Mouse (Mus musculus) thymus, postnatal 4 days (tissue): ENCODE results near the gene Fam213a.
"Not testable (repeated sequence)": the region's sequence is repeated elsewhere in the genome, so short reads cannot be mapped to it uniquely, and the experiment has no call there.

Source experiments
- DNase-seq: peaks from one replicate; pipeline ENCODE4 v3.0.0; 2021

Gene Fam213a

DNA sequence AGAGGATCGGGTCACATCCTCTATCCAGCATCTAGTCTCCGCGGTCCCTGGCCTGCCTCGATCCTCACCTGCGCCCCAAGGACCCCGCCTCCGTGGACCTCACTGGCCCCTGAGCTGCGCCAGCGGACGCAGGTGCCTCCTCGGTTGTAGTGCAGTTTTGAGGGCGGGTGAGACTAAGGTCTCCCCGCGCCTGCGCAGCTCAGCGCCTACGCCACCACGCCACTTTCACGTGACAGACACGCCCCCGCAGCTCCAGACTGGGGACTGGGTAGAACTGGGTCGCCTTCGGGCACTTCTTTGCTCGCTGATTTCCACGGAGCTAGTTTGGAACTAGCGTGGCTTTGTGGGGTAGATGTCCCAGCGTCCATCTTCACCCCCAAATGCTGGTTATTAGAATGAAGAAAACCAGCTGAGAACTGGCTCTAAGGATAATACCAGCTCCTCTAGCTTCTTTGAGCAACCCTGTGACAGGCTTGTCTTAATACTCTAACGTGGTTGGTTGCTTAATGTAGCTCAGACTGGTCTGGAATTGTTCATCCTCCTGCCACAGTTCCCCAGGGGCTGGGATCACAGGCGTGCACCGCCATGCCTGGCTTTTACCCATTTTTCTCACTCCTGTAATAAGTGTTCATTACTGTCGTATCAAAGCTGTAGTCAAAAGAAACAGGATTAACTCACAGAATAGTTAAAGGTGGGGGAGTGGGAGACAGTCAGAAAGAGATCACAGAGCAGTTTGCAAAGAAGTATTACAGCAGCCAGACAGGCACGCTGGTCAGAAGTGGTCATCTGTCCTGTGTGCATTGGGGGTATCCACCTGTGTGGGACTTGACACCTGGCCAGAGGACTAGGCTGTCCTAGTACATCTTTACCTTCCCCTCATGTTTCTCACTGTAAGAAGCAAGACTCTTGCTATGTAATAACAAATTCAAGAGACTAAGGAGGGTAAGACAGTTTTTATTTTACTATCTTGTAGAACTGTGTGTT, at the start of gene Fam213a:
Gene Fam213a (minus strand): TSS at position 159 of the 984 bp plus-strand sequence.
- peak; percentile 92 for DNase-seq

DNA sequence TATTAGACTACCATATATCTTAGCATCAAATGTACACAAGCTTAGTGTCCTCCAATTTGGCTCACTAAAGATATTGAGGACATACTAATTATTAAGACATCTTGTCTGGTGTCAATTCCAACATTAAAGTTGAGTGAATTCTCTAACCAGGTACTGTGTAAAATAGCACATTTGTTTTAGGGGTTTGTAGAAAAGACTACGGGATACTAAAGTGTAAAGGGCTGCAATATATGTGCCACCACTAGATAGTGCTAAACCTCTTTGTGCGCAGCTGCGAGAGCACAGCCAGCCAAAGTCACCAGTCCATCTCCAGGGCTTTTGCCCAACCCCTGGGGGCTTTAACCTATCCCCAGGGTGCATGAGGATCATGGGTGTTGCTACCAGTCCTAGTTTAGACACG, 39.6 kb upstream of the Fam213a start:
- DNase-seq, result not testable (repeated sequence)

DNA sequence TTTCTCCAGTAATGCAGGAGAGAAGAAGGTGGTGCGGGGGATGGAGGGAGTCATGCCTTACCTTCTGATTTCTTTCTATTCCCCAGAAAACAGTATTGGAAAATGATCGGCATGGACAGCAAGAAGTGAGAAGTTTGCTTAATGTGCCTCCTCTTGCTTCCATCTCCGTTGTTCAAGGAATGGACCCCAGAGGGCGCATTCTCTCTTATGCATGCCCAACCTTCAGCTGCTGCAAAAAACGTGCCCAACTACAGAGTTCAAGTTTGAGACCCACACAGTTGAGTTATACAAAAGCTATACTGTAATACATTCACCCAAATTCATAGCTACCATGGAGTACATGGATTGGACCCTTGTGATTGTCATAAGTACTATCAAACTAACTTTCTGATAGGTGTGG, 38.9 kb upstream of the Fam213a start:
- DNase-seq, result peak; percentile 50

DNA sequence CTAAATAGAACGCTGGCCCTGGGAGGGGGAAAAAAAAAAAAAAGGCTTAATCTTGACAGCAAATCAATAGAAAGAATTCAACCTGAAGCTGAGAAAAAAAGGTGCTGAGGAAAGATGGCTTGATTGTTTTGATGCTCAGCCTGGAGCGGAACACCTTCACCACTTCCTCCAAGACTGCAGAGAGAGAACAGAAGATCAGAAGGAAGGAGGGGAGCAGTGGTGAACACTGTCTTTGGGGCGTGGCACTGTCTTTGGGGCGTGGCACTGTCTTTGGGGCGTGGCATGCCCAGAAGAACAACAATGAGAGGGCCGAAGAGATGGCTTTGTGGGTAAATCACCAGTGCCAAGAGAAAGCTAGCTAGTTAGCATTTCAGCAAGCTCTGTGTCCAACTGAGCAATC, 36.9 kb upstream of the Fam213a start:
- peak; percentile 45 for DNase-seq

DNA sequence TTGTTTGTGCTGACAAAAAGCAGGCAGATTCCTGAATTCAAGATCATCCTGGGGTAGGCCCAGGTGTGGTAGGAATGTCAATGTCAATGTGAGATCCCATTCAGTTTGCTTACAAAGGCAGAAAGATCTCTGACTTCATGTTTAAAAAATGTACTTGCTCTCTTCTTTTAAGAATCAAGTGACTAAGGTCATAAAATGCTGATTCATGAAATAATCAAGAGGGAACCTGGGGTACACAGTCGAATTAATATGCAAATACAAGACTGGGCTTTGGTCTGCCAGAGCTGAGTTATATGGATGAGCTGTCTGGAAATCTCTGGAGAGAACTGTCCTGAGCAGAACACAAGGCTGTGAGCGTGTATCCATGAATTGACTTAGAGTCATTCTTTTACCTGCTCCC, 33.8 kb upstream of the Fam213a start:
- DNase-seq, result no peak

DNA sequence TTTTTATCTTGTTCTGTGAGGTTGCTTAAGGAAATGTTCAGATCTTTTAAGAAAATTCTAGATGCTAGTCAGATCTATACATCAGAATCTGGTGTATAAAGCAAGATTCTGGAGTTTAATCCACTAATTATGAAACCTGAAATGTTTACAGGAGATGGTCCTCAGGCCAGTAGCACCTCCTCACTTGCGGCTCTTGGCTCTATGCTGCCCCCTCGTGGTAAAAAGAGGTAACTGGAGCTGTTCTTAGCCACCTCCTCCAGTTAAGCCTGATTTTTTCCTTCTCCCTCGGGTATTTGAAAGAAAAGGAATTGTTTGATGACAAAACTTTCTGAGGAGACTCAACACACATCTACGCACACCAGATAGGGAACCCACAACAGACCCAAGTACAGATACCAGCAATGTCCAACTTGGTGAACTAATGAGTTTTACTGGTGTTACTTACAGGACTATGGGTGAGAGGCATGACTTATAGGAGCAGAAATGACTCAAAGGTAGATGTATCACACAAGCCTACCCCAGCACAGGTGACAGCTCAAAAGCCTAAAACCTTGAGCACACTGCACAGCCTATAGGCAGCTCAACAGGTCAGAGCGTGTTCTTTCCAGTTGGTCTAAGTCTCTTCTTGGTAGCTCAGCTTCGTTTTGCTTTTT, 21.7 kb upstream of the Fam213a start:
- peak; percentile 69 for DNase-seq

DNA sequence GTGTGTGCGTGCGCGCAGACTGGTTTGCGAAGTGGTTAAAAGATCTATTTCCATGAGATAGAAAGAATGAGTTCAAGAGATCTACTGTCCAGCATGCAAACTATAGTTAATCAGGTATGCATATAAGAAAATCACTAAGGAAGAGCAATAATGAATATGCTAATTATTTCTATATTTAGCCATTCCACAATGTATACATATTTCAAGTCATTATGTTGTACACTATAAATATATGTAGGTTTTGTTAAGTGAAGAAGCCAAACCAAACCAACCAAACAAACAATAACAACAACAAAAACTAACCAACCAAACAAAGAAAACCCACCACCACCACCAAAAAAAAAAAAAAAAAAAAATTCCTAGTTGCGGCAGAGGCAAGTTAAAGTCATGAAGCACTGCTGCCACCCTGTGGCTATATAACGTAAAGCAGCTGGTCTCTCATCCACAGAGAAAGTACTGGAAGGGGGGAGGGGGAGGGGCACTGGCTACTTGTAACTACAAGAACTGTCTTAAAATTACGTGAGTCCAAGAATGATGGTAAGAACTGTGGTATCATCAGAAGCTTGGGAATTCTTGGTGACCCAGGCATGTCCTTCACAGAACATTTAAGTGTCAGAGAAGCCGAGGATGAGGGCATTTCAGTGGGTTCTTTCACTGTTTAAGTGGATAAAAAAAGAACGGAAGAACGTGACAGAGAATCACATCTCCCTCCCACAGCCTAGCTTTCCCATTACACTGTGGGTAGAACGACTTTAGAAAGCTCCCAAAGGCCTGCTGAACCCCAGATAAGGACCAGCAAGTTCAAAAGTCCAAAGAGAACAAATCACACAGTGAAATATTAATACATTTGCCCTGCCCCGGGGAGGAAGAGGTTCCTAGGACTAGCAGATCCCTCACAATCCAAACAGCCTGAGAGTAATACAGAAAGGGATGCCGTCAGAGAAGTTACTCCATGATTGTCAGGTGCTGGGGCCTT, 19.8 kb upstream of the Fam213a start:
- DNase-seq, result peak; percentile 84

DNA sequence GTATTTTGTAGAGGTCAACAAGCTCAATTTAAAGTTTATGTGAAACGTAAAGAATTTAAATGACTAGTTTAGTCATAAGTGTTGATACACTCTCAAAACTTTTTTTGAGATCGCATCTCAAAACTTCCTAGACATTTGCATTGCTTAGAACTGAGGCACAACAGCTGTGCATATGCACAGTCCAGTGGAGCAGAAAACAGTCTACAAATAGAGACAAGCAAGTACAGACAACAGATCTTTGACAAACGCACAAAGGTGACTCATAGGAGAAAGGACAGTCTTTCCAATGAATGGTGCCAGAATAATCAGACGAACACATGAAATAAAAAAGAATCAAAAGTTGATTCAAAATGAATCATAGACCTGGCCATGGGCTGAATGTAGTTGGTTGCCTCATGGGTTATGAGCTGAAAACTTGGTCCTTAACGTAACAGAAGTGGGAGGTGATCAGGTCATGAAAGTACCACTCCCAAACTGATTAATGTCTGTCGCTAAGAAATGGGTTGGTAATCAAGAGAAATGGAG, 17.5 kb upstream of the Fam213a start:
- no peak for DNase-seq

DNA sequence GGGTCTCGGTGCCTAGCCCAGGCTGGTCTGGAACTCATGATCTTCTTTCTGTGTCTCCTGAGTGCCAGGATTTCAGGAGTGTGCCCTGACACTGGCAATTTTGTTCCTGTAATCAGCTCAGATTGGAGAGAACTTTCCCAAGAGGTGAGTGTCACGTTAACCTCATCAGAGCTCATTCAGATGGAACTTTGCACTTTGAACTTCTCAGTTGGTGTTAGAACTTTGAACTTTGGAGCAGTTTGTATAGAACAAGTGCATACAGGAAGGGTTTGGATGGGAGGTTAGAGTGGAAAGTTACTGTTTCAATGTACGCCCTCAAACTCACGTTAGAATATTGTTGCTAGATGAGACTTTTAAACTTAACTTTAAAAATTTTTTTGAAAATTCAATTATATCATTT, 15.7 kb upstream of the Fam213a start:
- no peak for DNase-seq

DNA sequence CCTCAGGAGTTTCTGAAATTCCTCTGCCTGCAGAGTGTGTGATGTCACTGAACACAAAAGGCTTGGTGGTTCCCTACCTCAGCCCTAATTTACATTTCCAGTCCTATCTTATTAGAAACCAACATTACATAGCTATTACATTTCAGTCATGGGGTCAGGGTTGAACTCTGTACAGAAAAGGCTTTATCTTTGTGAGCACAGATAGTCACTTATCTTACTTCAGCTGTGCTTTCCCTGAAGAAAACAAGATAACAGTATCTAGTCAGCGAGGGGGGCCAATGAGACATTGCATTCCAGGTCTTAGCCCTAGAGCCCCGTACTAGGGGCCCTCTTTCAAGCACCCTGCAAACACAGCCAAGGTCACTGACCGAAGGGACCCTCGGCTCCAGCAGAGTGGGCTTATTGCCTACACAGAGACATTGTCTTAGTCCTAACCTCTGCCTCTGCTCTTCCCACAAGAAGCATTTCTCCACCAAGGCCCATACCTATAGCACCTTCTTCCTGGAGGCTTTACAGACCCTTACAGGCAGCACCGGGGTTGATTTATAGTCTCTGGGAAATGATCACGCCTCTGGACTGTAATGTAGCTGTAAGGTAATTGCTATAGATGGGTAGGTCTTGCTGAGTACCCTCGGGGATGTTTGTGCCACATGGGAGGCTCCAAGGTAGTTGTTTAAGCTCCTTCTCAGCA, 12.2 kb upstream of the Fam213a start:
- DNase-seq, result no peak

DNA sequence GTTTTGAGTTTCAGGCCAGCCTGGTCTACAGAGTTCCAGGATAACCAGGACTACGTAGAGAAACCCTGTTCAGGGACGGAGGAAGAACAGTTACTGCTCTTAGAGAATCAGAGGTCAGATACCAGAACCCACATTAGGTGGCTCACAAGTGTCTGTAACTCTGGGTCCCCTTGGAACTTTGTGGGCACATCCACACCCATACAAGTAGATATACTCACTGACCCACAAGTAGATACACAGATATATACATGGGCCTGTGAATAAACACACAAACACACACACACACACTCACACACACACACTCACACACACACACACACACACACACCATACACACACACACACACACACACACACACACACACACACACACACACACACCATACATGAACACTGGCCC, 11.5 kb upstream of the Fam213a start:
- DNase-seq, result no peak

DNA sequence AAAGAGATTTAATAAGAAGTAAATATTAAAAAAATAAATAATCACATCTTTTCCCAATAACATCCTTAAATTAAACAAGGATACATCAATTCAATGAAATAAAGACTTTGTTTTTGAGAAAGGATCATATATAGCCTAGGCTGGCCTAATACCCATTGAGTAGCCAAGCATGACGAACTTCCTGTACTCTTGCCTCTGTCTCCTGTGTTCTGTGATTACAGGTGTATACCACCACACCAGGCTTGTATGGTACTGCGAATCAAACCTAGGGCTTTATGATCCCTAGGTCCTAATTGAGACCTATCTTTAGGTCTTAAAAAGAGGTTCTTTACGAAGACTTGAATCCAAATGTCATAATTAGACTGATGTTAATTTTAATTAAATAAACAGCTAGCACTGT, 7.7 kb upstream of the Fam213a start:
- no peak for DNase-seq

DNA sequence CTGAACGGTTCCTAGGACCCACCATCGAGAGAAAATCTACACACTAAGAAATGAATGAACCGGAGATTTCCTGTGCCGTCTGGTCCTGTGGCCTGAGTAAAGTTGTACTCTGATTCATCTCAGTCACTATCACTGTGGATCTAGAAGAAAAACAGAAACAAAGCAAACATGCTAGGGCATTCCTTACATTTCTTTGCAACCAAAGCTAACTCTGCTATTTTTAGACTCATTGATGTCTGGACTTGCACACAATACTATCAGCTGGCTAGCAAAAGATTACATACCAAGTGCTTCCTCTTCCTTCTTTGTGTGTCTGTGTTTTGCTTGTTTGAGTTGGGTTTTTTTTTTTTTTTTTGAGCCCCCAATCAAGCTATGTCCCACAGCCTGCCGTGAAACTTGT, 3.9 kb upstream of the Fam213a start:
- DNase-seq, result no peak

DNA sequence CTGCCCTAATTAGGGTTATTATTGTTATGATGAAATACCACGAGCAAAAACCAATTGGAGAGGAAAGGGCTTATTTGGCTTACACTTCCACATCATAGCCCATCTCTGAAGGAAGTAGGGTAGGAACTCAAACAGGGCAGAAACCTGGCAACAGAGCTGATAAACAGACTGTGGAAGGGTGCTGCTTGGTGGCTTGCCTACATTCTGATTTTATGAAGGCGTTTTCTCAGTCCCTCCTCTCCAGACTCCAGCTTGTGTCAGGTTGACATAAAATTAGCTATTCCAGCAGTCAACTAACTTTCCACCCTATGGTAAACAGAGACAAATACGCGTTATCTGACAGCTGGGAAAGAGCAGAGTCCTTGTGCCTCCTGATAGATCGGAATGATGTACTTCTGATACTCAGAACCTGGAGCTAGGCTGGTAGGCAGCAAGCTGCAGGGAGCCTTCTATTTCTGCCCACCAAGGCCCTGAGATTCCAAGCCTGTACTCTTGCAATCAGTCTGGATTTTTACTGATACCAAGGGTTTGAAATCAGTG, 1.2 kb upstream of the Fam213a start:
- DNase-seq, result no peak

DNA sequence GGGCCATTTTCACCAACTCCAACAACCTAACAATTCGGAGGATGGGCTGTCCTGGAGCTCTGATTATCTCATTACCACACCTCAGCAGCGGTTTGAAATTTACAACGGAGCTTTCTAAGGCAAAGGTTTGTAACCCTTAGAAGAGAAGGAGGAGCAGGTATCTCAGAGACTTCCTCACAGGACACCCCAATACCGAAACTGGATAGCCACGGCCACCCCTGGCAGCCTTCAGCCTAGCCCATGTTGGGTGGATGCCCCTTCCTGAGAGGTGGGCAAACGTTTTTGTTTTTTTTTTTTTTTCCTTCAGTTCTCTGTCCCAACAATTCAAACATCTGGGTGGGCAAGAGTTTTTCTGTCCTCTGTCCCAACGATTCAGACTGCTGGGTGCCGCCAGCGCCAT, 445 bp downstream of the Fam213a start:
- DNase-seq, result no peak

DNA sequence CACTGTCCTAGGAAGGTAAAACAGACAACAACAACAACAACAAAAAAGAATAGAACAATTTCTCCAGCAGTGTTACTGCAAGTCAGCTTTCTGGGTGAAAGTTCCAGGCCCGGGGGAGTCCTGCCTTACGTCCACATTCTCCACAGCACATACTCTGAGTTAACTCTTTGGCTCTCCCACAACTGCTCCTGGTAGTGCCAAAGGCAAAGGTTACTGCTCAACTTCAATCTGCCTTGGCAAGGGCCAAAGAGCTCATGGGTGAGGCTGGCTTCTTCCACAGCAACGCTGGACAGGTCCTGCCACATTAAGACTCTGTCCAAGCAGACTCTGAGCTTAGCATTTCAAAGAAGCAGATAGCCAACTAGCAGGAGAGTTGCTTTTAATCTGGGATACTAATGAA, 1.7 kb downstream of the Fam213a start:
- DNase-seq, result no peak

DNA sequence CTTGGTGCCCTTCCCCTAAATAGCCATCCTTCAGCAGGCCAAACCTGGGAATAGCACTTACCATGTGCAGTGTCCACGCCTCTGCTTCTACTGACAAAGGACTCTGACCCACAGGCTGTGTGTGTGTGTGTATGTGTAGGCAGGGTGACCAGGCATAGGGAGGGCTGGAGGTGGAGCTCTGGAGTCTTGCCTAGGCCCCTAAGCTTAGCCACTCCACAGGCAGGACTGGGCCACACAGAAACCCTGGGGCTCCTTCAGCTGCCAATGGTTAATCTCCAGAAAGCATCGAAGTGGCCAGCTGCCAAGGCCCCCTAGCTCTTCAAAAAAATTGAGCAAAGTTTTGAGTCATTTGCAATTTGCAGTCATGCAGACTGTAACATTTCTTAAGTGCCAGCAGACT, 5.5 kb downstream of the Fam213a start:
- DNase-seq, result no peak

DNA sequence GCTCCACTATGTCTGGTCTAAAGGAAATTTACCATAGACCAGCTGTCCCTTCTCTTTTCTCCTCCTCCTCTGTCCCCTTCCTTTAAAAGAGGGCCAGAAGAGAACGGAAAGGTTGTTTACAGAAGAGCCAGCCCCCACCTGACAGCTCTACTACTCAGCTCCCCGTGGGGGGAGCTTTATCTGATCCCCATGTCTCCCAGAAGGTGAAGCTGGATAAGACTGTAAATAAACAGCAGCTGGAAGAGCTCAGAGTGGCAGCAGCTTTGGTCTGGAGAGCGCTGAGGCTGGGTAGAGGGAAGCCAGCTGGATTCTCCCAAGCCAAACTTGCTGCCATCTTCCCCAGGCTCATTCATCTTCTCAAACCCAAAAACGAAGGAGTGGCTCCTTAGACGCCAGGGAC, 5.9 kb downstream of the Fam213a start:
- DNase-seq, result no peak

DNA sequence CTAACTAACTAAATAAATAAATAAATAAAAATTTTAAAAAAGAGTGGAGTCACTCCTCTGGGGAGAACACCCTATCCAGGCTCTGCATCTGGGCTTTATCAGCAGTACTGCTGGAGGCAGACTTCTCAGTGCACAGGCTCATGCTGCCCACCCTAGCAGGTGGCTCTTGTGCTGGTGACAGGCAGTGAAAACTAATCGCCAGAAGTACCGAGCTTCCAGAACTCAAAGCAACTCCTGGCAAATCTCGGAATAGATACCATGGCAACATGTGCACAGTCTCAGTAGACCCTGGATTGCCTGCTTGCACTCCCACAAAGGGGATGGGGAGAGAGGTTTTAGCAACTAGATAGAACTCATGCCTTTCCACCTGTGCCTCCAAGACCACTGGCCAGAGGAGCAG, 6.7 kb downstream of the Fam213a start:
- no peak for DNase-seq

DNA sequence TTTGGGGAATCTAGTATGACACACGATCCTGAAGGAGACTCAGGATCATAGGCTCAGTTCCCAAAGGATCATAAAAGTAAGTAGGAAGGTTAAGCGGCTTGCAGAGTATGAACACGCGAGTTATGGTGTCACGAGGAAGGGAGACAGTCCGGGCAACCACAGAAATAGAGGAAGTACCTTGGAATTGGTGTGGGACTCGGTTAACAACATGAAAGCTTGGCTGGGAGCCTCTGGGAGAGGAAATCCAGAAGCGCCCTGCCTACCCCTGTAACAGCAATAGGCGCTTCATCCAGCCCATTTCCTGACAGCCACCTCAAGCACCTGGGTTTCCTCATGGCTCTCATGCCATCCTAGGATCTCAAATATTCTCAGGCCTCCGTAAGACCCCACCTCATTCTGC, 7.3 kb downstream of the Fam213a start:
- no peak for DNase-seq

DNA sequence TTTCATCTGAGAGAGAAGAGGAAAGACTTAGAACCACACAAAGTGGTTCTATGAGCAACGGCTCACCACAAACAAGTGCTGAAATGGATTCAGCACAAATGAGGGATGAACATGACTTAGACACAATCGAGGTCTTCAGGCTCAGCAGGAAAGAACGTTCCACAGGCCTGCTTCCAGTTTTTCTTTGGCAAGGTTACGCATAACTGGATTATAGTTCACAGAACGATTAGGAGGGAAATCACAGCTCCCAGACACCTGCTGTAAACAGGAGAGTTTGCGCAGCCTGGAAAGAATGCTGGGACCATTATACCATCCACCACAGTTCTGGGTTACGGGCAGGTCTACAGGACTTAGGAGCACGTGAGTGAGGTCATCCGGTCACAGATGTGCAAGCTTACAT, 7.9 kb downstream of the Fam213a start:
- no peak for DNase-seq
